Mouse (Mus musculus): ENCODE measurements around the gene Dcaf17. TPM values are rescaled to one million over a fixed set of nuclear protein-coding genes. Genes with fewer than 3 reads are reported as not detected.

Dcaf17 gene
- polyA plus RNA-seq, 1 experiment: 13.0 TPM

GRCm38 (mm10) chr2:71090660-71091445 is 35.7 kb downstream of the Dcaf17 start:
- Histone ChIP-seq H3K4me3 (ENCODE audit: insufficient read depth, low read length) (no peak overlapping the region), H3K4me1 (ENCODE audit: control insufficient read depth, insufficient read depth, low read length) (peaks cover 2% of the 10 kb centered on the region; the same call in 1 of the 2 replicates), H3K27ac (ENCODE audit: insufficient read depth, low read depth, low read length) (no peak overlapping the region)
- no peak for TF ChIP-seq POLR2A (IDR thresholded peaks at IDR 0.05; ENCODE audit: borderline replicate concordance, low read depth, low read length)
- TF ChIP-seq CTCF (IDR thresholded peaks at IDR 0.05; ENCODE audit: low read depth, low read length): no peak

GRCm38 (mm10) chr2:71096170-71096569 is 41.0 kb downstream of the Dcaf17 start:
- TF ChIP-seq POLR2A (IDR thresholded peaks at IDR 0.05; ENCODE audit: borderline replicate concordance, low read depth, low read length) (no peak), CTCF (IDR thresholded peaks at IDR 0.05; ENCODE audit: low read depth, low read length) (no peak)
- Histone ChIP-seq H3K4me1 (ENCODE audit: control insufficient read depth, insufficient read depth, low read length) (no peaks in the 10 kb centered on the region), H3K4me3 (ENCODE audit: insufficient read depth, low read length) (no peak overlapping the region), H3K27ac (ENCODE audit: insufficient read depth, low read depth, low read length) (no peak overlapping the region)

DNA sequence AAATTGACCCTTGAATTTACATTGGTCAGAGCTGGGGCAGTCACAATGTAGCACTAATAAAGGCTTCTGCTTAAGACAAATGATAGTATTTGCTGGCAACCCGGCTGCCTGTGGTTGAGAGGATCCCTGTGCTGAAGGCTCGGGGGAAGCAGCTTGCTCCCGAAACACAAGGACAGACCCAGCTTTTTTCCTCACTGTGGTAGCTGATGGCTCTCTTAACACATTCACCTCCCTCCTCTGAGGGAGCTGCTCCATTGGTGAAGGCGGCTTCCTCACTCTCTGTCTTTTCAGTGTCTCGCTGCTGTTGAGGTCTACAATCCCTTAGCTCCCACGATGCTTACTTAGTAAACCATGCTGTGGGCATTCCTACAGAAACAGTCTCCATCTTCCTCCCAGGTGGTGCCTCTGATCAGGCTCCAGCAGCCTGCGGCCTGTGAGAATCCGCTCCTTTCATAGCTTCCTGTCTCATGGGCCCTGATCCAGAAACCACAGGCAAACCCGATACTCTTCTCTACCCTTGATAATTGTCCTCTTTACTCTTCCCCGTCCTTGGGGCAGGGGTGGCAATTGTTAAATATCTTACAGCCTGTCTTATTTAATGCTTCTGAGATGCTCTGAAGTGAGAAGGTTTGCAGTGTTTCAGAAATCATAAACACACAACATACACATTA is 47.6 kb downstream of the Dcaf17 start:
- TF ChIP-seq POLR2A (IDR thresholded peaks at IDR 0.05; ENCODE audit: borderline replicate concordance, low read depth, low read length) (no peak), CTCF (IDR thresholded peaks at IDR 0.05; ENCODE audit: low read depth, low read length) (no peak)
- H3K4me3 ChIP-seq (ENCODE audit: insufficient read depth, low read length): no peak overlapping the region

DNA sequence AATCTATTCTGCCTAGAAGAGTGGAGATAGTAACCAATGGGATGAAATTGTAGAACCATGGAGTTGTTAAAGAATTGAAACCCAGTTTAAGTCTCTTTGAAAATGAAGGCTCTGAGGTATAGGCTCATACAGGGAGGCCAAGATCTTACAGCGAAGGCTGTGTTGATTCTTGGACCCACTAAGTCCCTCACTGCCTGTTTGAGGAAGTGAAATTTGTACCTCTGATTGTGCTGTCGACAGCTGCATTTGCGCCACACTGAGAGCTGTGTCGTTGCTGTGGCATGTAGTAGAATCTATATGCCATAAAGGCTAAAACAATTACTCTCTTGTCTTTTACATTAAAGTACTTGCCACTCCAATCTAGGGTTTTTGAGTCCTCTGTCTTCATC is 48.2 kb downstream of the Dcaf17 start:
- no peak for TF ChIP-seq CTCF (IDR thresholded peaks at IDR 0.05; ENCODE audit: low read depth, low read length)
- no peak for TF ChIP-seq POLR2A (IDR thresholded peaks at IDR 0.05; ENCODE audit: borderline replicate concordance, low read depth, low read length)
- Histone ChIP-seq H3K27ac (ENCODE audit: insufficient read depth, low read depth, low read length) (peak overlapping the region; percentile 21; the same call in 1 of the 2 replicates), H3K4me1 (ENCODE audit: control insufficient read depth, insufficient read depth, low read length) (peaks cover 15% of the 10 kb centered on the region), H3K4me3 (ENCODE audit: insufficient read depth, low read length) (no peak overlapping the region)

More for the DNA sequence above, 47.6 kb downstream of the Dcaf17 start:
- no peak overlapping the region for H3K27ac ChIP-seq (ENCODE audit: insufficient read depth, low read depth, low read length)
- peaks cover 15% of the 10 kb centered on the region for H3K4me1 ChIP-seq (ENCODE audit: control insufficient read depth, insufficient read depth, low read length)

GRCm38 (mm10) chr2:71104696-71105095 is 49.6 kb downstream of the Dcaf17 start:
- Histone ChIP-seq H3K27ac (ENCODE audit: insufficient read depth, low read depth, low read length) (no peak overlapping the region), H3K4me1 (ENCODE audit: control insufficient read depth, insufficient read depth, low read length) (peaks cover 15% of the 10 kb centered on the region), H3K4me3 (ENCODE audit: insufficient read depth, low read length) (no peak overlapping the region)
- TF ChIP-seq CTCF (IDR thresholded peaks at IDR 0.05; ENCODE audit: low read depth, low read length) (no peak), POLR2A (IDR thresholded peaks at IDR 0.05; ENCODE audit: borderline replicate concordance, low read depth, low read length) (no peak)

DNA sequence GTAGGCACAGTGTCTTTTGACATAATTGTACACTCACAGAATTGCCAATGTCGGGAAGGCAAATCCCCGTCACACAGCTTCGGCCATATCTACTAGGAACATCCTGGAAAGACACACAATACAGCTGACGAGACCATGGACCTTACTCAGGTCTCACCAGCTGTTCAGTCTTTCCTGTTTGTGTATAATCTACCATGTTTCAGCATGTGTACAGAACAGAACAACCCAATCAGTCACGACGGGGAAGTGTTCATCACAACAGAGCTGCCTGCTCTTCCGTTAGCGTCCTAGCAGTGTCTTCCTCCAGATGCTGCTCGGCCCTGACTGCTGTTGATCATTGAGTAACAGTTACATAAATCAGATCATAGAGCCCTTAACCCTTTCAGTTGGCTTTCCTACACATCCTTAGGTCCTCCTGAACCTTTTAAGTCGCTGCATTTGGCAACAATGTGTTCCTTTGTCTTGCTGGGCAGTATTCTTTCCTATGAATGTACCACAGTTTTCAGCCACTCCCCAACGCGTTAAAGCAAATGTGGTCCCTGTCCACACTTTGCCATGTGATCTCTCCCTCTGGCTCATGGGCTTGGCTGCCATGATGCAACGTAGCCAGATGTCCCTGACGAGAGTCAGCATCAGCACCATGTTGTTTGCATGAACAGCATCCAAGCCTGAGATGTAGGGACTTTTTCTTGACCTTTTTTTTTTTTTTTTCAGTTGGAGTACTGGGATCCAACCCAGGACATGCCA is 50.5 kb downstream of the Dcaf17 start:
- Histone ChIP-seq H3K27ac (ENCODE audit: insufficient read depth, low read depth, low read length) (no peak overlapping the region), H3K4me3 (ENCODE audit: insufficient read depth, low read length) (no peak overlapping the region), H3K4me1 (ENCODE audit: control insufficient read depth, insufficient read depth, low read length) (peaks cover 15% of the 10 kb centered on the region)
- TF ChIP-seq CTCF (IDR thresholded peaks at IDR 0.05; ENCODE audit: low read depth, low read length): no peak
- no peak for TF ChIP-seq POLR2A (IDR thresholded peaks at IDR 0.05; ENCODE audit: borderline replicate concordance, low read depth, low read length)

DNA sequence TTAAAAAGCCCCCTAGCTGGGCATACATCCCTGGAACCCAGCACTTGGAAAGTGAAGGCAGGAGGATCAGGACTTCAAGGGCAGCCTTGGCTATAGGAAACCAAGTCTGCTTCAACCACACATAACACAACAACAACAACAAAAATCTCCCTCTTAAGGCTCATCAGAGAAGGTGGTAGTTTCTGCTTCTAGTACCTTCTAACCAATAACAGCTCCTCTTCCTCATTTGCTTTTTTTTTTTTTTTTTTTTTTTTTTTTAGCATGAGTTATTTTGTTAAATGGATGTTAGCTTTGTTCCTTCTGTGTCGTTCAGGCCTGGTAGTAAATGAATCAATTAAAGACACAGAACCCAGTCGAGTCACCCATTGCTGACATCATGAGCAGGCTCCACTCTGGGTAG is 52.1 kb downstream of the Dcaf17 start:
- TF ChIP-seq CTCF (IDR thresholded peaks at IDR 0.05; ENCODE audit: low read depth, low read length): no peak
- TF ChIP-seq POLR2A (IDR thresholded peaks at IDR 0.05; ENCODE audit: borderline replicate concordance, low read depth, low read length): no peak
- Histone ChIP-seq H3K27ac (ENCODE audit: insufficient read depth, low read depth, low read length) (no peak overlapping the region), H3K4me3 (ENCODE audit: insufficient read depth, low read length) (no peak overlapping the region), H3K4me1 (ENCODE audit: control insufficient read depth, insufficient read depth, low read length) (peaks cover 15% of the 10 kb centered on the region)

DNA sequence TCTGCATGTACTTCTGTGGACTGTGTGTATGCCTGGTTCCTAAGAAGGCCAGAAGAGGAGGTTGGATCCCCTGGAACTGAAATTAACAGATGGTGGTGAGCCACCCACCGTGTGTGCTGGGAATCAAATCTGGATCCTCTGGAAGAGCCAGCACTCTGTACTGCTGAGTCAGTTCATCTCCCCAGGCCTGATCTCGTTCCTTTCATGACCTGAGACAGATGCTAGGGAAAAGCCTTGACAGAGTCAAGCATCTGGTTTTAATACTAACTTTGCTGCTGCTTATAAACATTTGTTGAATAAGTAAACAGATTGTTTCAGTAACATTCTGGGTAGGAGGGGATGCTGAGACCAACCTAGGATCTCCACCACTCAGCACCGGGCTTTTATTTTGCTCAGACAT is 53.4 kb downstream of the Dcaf17 start:
- Histone ChIP-seq H3K27ac (ENCODE audit: insufficient read depth, low read depth, low read length) (no peak overlapping the region), H3K4me3 (ENCODE audit: insufficient read depth, low read length) (no peak overlapping the region), H3K4me1 (ENCODE audit: control insufficient read depth, insufficient read depth, low read length) (peaks cover 8% of the 10 kb centered on the region)
- TF ChIP-seq POLR2A (IDR thresholded peaks at IDR 0.05; ENCODE audit: borderline replicate concordance, low read depth, low read length) (no peak), CTCF (IDR thresholded peaks at IDR 0.05; ENCODE audit: low read depth, low read length) (no peak)

- peaks cover 2% of the 10 kb centered on the region for H3K4me1 ChIP-seq (ENCODE audit: control insufficient read depth, insufficient read depth, low read length)
- H3K27ac ChIP-seq (ENCODE audit: insufficient read depth, low read depth, low read length): no peak overlapping the region
- TF ChIP-seq CTCF (IDR thresholded peaks at IDR 0.05; ENCODE audit: low read depth, low read length) (no peak), POLR2A (IDR thresholded peaks at IDR 0.05; ENCODE audit: borderline replicate concordance, low read depth, low read length) (no peak)
- no peak overlapping the region for H3K4me3 ChIP-seq (ENCODE audit: insufficient read depth, low read length)
Measured at GRCm38 (mm10) chr2:71113489-71114171, 58.5 kb downstream of the Dcaf17 start.

Measured in bone marrow macrophage, adult 2 months (primary cell).